In genomic region chr11:79671668-79672281, GRCm38 (mm10) we compare ENCODE assay signal across 10 mouse cellular contexts.
A peak's percentile ranks its signal among the peaks of the same experiment; 100 is the strongest.
DNase-seq lines count a peak whose midpoint lies in the region; ATAC-seq lines count a peak whose summit lies in the region.
"Had no signal": no experiment of that assay in that cellular context is flagged by ENCODE, and none has a peak within 500 bp of the region (broad histone marks: within the 10 kb centered on the region; RNA-seq: fewer than 3 reads in every experiment).

No protein-coding gene starts in this region.

- peaks cover 76% of the 10 kb centered on the region for H3K4me1 ChIP-seq in hindbrain, embryonic 10.5 days (replicated peaks)
- peaks cover 61% of the 10 kb centered on the region for H3K4me1 ChIP-seq in hindbrain, embryonic 12.5 days
- peaks cover 51% of the 10 kb centered on the region for H3K4me1 ChIP-seq in heart, embryonic 10.5 days

- DNase-seq in hindbrain, embryonic 10.5 days (ENCODE audit: low spot score), result peak; percentile 32
- DNase-seq in B cell, adult 2 months, result peak; percentile 63 to 64
- DNase-seq in T-cell, adult 2 months (ENCODE audit: low spot score), result peak; percentile 61
- DNase-seq in thymus, adult 18-20 months, result peak; percentile 27 to 45
- DNase-seq in heart, embryonic 10.5 days (ENCODE audit: low spot score), result no peak

- no peak overlapping the region for H3K4me2 ChIP-seq in hindbrain, embryonic 12.5 days (replicated peaks)
- H3K4me2 ChIP-seq: embryonic facial prominence, embryonic 15.5 days; liver, embryonic 15.5 days had no signal

- WGBS in hindbrain, embryonic 10.5 days, result 53% methylated on average over 6 of the region's 6 CpGs
- WGBS in hindbrain, embryonic 12.5 days, result 52% methylated on average over 6 of the region's 6 CpGs
- WGBS in heart, embryonic 10.5 days, result 47% methylated on average over 6 of the region's 6 CpGs

- ATAC-seq in hindbrain, embryonic 12.5 days (ENCODE audit: low FRiP score), result no peak
- ATAC-seq in inflammation-experienced regulatory T-cells, adult 6 months, result peak; percentile 14
- ATAC-seq in activated CD4-positive, CD25-positive, alpha-beta regulatory T cell, adult 4 months, result no peak

- no peaks in the 10 kb centered on the region for H3K9me3 ChIP-seq in hindbrain, embryonic 10.5 days
- no peaks in the 10 kb centered on the region for H3K9me3 ChIP-seq in hindbrain, embryonic 12.5 days (replicated peaks)
- no peaks in the 10 kb centered on the region for H3K9me3 ChIP-seq in heart, embryonic 10.5 days
- H3K9me3 ChIP-seq: embryonic facial prominence, embryonic 15.5 days; liver, embryonic 15.5 days had no signal

- H3K27me3 ChIP-seq in hindbrain, embryonic 10.5 days (ENCODE audit: insufficient read depth, poor library complexity, severe bottlenecking), result no peaks in the 10 kb centered on the region
- no peaks in the 10 kb centered on the region for H3K27me3 ChIP-seq in hindbrain, embryonic 12.5 days
- H3K27me3 ChIP-seq in heart, embryonic 10.5 days (ENCODE audit: insufficient read depth, poor library complexity, severe bottlenecking), result peaks cover 12% of the 10 kb centered on the region; the same call in 1 of the 2 replicates
- H3K27me3 ChIP-seq: embryonic facial prominence, embryonic 15.5 days; liver, embryonic 15.5 days had no signal

- H3K4me3 ChIP-seq in hindbrain, embryonic 10.5 days, result no peak overlapping the region
- no peak overlapping the region for H3K4me3 ChIP-seq in hindbrain, embryonic 12.5 days
- H3K4me3 ChIP-seq in heart, embryonic 10.5 days, result no peak overlapping the region
- H3K4me3 ChIP-seq: embryonic facial prominence, embryonic 15.5 days; liver, embryonic 15.5 days had no signal

- no peaks in the 10 kb centered on the region for H3K36me3 ChIP-seq in hindbrain, embryonic 10.5 days
- no peaks in the 10 kb centered on the region for H3K36me3 ChIP-seq in hindbrain, embryonic 12.5 days
- H3K36me3 ChIP-seq in heart, embryonic 10.5 days, result no peaks in the 10 kb centered on the region
- H3K36me3 ChIP-seq: embryonic facial prominence, embryonic 15.5 days; liver, embryonic 15.5 days had no signal

- no peak overlapping the region for H3K9ac ChIP-seq in hindbrain, embryonic 12.5 days
- H3K9ac ChIP-seq: embryonic facial prominence, embryonic 15.5 days; liver, embryonic 15.5 days had no signal

- 0 out of 2 replicates have a peak overlapping the region, but pooled peaks have one; percentile 2 for H3K27ac ChIP-seq in hindbrain, embryonic 10.5 days
- H3K27ac ChIP-seq in hindbrain, embryonic 12.5 days, result no peak overlapping the region
- no peak overlapping the region for H3K27ac ChIP-seq in heart, embryonic 10.5 days
- H3K27ac ChIP-seq: liver, embryonic 15.5 days had no signal
